Mouse (Mus musculus) cerebellum, postnatal 4 days (tissue): ENCODE measurements around the gene Ptpre.
"Not testable (repeated sequence)": the region's sequence is repeated elsewhere in the genome, so short reads cannot be mapped to it uniquely, and the experiment has no call there.

Experiments
- DNase-seq, 2 experiments: peaks; one replicate each; pipeline ENCODE4 v3.0.0; 2022; ENCODE audit warnings: low spot score in 2 of 2, mixed read lengths in 1 of 2

Gene Ptpre

DNA sequence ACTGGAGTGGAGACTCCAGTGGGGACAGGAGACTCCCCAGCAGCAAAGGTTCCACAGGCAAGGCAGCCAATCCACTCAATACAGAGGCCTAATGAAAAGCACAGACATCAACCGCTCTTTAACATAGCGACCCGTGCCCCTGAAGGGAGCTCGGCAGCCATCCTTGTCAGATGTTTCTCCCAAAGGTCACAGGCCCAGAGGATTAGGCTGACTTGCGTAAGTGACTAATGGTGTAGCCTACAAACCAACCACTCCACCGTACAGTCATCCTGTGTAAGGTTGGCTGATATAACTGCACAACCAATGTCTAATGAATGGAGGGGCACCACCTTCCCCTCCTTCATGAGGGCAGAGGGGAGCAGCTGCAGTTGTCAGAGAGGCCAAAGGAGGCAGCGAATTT lies 152.1 kb downstream of the Ptpre start:
- DNase-seq: no peak

DNA sequence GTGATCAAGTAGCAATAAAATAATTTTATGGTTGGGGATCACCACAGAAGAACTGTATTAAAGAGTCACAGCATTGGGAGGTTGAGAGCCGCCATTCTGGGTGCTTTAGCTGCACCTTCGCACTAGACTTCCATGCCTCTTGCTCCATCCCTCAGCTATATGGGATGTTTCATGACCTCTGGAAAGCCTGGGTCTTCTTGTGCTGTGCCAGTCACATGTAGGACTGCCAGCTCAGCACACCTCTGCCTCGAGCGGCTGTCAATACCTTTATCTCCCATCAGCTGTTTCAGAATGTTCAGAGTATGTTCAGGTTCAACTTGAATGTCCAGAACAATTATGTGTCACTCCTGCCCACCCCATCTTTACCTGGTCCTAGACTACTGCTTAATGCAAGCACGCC lies 154.7 kb downstream of the Ptpre start:
- no peak for DNase-seq

DNA sequence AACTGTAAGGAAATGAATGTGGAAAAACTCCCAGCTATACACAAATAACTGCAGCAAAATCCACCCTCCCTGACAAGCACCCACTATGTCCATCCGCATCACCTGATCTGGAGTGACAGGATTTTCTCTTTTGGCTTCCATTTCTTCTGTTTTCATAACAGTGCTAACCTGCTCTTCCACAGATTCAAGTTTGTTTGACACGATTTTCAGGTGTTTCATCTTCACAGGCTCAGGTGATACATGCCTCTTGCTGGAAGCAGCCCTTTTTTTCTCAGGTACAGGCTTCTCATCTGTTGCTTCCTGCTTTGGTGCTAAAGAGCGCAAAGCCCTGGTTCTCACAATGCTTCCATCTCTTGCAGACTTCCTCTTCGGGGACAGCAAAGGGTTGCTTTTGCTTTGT lies 156.8 kb downstream of the Ptpre start:
- no peak for DNase-seq

DNA sequence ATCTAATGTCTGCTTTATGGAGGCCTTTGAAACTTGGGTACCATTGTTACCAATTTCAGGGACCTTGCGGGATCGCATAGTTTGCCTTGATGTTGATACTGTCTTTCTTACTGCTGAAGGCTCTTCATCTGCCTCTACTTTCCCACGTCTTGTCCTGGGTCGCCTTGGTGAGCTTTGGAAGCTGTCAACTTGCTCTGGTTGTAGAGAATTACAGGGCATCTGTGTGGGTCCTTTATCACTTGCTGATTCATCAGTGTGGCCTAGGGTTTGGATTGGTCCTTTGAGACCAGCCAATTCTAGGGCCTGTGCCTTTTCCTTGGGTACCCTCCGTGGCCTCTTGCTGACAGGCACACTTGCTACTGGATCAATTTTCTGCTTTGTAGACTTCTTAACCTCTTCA lies 157.5 kb downstream of the Ptpre start:
- no peak for DNase-seq

DNA sequence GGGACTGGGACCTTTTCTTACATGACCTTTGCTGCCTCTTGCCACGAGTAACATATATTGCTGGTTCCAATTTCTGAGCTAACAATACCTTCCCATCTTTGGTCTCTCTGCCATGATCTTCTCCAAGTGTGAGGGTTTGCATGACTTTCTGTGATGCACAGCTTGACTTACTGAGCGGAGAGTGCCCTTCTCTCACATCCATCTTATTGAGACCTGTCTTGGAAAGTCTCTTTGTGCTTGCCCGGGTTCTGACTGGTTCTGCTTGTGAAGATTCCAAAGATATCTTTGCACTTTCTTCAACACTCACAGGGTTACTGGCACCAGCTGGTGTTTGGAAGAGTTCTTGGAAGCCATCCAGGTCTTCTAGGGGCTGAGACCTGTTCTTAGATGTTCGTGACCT lies 158.8 kb downstream of the Ptpre start:
- DNase-seq: no peak

DNA sequence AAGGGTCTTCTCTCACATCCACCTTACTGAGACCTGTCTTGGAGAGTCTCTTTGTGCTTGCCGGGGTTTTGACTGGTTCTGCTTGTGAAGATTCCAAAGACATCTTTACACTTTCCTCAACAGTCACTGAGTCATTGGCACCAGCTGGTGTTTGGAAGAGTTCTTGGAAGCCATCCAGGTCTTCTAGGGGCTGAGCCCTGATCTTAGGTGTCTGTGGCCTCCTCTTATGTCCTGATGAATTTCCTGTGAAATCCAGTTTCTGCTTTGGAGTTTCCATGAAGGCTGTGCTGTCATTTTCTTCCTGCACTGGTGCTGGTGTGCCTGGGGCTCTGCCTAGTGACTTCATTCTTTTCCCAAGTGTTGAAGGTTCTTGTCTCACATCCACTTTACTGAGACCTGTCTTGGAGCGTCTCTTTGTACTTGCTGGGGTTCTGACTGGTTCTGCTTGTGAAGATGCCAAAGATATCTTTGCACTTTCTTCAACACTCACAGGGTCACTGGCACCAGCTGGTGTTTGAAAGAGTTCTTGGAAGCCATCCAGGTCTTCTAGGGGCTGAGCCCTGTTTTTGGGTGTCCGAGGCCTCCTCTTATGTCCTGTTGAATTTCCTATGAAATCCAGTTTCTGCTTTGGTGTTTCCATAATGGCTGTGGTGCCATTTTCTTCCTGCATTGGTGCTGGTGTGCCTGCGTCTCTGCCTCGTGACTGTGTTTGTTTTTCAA lies 159.9 kb downstream of the Ptpre start:
- not testable (repeated sequence) for DNase-seq

DNA sequence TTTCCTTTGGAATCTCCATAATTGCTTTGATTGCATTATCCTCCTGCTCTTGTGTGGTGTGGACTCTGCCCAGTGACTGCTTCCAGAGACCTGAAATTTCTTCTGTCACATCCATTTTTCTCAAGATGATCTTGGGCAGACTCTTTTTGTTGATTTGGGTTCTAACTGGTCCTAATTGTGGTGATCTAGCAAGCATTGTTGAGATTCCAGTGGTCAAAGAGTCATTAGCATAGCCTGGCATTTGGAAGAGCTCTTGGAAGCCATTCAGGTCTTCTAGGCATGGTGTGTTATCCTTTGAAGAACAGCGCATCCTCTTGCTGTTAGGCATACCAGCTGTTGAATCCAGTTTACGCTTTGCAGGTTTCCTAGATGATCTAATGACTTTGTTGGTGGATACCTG lies 161.1 kb downstream of the Ptpre start:
- no peak for DNase-seq

DNA sequence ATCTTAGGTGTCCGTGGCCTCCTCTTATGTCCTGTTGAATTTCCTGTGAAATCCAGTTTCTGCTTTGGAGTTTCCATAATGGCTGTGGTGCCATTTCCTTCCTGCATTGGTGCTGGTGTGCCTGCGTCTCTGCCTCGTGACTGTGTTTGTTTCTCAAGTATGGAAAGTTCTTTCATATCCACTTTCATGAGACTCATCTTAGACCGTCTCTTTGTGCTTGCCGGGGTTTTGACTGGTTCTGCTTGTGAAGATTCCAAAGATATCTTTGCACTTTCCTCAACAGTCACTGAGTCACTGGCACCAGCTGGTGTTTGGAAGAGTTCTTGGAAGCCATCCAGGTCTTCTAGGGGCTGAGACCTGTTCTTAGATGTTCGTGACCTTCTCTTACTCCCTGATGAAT lies 162.1 kb downstream of the Ptpre start:
- not testable (repeated sequence) for DNase-seq

DNA sequence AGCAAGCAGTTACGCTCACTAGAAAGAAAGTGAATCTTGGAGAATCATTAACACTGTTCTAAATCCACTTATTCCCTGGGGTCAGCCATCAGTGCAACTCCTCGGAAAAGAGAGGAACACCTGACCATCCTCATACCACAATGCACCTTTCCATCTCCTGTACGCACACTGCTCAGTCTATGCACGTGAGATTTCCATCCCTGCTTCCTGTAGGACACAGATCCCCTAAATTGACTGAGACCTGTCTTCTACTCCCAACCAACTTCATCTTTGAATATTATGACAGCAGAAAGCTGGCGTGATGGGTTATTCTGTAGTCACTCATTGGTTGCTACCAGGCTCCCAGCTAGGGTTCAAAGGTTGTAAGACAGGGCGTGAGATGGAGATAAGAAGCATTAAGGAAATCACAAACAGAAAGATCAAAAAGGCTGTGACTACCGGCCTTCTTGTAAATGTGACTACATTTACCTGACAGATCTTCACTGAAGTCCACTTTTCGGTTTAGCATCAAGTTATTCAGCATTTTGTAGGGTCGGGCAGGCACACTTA lies 166.4 kb downstream of the Ptpre start:
- DNase-seq: no peak

DNA sequence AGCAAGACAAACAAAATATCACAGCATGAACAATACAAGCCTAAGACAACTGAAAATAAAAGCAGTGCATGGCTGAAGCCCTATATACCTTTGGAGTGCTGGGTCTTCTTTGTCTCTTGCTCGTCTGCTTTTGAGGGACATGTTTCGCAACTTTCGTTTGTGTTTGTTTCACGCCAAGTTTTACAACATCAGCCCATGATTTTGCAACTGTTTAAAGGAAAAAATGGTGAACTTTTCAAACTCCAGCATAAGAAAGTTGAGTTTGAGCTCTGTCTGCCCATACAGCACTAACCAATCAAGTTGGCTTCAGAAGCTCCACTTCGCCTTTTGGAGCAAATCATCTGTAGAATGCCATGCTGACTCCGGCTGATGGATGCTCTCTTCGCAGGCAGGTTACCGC lies 167.0 kb downstream of the Ptpre start:
- DNase-seq: no peak

DNA sequence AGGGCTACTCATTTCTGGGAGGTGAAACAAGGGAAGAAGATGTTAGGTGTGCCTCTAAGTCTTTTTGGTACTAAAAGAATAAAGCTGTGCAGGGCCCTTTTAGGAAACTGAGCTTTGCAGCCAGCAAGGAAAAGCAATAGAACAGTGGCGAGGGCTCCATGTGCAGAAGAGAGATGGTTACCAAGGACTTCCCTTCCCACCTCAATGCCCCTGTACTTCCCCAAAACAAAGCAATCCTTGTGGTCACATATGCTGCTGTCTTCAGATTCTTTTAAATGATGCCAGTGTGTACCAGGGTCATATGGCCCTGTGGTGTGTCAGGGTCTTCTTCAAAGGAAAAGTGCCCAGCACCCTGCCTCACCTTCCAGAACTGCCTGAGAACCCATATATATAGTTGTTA lies 167.8 kb downstream of the Ptpre start:
- DNase-seq: no peak

DNA sequence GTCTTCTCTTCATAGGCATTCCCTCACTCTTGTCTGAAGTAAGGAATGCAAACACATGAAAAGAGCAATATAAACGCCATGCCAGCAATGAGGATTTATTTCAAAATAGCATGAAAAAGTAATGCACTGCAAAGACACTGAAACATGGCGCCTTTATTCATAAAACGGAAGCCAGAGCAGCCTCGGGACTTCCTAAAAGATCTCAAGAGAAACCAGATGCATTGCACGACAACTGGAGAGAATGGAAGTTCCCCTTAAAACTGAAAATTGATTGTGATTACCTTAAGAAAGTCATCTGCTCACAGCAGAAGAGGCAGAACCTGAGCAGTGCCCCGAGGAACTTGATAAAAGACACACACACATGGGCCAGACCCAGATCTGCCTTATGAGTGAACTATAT lies 168.5 kb downstream of the Ptpre start:
- DNase-seq: no peak

DNA sequence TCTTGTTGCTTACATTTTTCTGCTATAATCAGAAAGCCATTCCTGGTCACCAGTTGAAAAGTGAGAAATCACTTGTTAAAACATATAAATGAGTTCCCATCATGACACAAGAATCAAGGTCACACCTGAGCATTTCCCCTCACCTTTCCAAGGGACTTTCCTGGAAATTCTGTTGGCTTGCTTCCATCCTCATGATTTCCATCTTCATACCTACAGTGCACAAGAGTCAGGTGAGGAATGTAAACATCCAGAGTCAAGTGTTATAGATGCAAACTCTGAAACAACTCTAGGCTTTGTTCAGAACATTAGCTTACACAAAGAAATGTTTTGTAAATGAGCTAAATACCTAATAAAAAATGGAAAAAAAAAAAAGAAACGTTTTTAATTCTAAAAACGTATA lies 173.4 kb downstream of the Ptpre start:
- DNase-seq: no peak

DNA sequence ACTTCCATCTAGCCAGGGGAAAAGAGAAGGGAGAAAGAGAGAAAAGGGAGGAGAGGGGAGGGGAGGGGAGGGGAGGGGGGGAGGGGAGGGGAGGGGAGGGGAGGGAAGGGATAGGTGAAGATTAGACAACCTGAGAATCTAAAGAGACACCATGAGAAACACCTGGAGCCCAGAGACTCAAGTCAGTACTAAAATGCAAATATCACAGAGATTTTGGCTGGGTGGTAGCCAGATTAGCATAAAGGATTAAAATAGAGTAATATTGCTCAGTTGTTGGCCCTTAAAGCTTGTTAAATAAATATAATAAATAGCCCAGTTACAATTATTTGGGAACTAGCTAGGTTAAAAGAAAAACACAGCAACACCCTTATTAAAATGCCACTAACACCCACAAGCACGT lies 175.3 kb downstream of the Ptpre start:
- DNase-seq: no peak

DNA sequence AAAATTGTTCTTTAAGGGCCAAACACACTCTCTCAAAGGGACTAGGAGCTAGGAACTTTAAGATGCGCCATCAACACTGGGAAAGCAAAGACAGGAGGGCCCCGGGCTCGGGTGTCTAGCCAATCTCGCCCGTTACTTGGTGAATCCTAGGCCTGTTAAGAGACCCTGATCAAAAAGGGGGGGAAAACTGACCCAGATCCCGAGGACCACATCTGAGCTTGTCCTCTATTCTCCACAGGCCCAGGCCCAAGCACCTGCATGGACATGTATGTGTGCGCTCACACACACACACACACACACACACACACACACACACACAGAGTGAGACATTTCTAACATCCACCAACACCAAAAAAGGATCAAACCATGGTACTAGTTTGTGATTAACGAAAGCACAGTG lies 176.0 kb downstream of the Ptpre start:
- no peak for DNase-seq

DNA sequence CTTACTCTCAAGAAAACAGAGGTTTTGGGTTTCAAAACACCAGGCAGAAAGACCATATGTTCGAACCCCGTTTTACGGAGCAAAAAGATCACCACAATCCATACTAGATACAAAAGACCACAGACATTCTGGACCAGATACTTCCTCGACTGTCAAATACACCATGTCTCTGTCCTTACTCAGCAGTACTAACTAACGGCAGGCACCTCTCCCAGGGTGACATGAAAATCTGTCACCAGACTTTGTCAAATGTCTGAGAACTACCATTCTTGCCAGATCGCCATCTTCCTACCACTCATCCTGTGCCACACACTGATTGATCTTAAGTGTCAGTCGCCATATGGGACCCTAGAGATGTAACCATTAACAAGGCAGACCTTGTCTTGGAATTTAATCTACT lies 177.9 kb downstream of the Ptpre start:
- no peak for DNase-seq

DNA sequence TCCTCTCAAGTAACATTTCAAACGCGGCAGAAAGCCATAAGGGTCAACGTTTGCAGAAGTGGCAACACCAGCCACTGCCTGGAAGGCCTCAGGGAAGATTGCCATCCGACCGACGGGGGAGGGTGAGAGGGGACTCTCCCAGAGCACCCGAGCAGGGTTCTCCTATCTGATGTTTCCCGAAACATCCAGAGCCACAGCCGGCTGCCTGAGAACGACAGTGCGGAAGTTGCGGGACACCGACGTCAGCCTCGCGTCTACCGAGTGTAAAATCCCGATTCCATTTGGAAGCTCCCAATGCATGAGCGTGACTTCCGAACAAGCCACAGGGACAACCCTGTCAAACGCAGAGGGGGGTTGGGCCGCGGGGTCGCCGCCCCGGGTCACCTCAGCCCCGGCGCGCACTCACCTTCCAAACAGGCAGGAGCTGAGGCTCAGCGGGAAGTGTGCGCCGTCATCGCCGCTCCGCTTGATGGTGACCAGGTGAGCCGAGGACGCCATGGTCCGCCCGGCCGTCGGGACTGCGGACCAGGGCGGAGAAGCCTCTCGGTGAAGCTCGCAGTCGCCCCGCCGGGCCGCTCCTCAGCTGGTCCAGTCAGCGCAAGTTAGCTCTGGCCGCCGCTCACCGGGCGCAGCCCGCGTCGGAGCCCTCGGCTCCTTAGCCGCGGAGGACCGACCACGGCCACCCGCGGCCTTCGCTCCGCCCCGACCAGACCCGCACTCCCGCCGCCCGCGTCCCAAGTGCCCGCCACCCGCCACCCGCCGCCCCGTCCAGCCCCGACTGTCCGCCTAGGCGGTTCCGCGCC lies 178.6 kb downstream of the Ptpre start, which contains the start of gene Mki67:
Gene Mki67, minus strand, starts transcription at position 720 of the 803 bp plus-strand sequence.
- DNase-seq: peak in 1 of 2 experiments; percentile 24

DNA sequence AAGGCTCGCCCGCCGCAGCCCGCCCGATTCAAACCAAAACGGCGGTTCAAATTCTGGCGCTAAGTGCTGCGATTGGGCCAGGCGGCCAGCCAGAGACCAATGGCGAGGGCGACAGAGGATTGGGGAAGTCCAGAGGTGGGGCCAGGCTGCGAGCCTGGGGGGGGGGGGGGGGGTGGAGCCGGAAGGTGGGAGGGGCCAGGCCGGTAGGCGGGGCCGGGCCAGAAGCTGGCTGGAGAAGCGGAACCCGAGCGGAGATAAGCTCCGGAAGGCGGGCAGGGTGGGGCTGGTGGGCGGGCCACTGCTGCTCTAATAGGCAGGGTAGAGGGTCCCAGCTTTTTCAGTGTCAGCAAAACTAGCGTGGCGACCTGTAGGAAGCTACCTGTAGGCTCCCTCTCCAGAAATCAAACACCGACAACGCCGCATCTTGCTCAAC lies 179.2 kb downstream of the Ptpre start:
- DNase-seq: peak; percentile 72 to 88

DNA sequence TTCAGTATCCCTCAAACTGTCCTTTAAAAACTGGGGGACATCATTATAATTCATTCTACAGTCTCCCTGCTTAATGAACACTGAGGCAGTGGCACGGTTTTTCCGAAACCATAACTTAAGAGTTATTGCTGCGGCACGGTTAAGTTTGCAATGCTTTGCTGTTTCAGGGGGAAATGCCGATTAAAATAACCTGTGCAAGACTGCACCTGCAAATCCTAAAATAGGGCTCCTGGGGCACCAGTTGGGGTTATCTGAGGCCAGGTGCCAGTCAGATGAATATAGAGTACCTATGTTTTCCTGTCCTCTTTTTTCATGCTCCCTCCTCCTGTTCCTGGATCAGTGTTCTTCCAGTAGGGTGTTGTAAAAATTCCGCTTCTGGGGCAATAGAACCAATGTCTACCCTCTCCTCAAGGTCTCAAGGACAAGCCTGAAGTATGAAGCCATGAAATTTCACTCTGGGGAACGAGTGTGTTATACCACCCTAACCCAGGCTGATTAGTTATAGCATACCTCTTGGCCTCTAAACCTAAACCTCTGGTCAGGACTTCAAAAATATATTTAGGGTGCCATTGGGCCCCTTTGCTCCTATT lies 179.8 kb downstream of the Ptpre start:
- no peak for DNase-seq

DNA sequence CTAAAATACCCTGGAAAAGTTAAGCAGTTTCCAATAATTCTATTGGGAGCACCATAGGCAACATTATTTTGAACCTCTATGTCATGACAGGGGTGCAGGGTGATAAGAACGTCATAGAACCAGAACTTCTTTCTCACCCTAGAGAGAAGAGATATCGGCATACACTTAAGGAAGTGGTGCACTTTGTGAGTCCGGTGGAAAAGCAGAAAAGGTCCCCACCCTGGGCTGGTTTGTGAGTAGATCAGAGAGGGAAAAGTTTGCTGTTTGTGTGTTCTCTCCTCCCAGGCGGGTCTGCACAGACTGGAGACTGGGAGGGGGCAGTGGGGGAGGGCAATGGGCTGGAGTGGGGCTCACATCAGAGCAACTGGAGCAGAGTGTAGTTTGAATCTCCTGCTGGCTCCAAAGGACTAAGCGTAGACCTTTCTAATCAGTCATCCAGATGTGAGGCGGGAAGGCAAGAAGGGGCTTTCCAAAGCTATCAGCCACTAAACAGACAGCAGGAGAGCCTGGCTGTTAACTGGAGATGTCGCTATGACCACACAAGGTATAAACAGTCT lies 184.2 kb downstream of the Ptpre start:
- no peak for DNase-seq

DNA sequence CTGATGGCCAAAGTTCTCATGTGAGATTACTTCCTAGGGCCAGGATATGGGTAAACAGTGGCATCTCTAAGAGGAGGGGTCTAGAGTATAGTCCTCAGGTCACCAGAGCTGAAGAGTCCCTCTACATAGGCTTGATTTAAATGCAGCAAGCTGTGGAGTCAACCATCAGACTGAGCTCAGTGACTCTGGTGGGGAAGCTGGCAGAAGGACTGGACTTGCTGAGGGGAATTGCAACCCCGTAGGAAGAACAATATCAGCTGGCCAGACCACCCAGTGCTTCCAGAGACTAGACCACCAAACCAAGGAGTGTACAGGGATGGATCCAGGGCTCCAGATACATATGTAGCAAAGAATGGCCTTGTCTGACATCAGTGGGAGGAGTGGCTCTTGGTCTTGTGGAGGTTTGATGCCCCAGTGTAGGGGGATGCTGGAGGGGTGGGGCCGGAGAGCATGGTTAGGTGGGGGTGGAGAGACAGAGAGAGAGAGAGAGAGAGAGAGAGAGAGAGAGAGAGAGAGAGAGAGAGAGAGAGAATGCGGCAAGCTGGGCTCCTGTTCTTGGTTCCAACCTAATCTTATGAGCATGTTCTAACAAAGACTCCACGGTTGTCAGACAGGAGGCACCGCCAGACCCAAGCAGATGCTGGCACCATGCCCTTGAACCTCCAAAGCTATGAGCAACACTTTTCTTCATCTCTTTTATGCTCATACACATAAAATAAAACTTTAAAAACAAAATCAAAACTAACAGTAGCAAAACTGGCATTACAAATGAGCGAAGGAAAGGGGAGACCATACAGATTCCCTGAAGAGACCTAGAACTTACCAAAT lies 184.9 kb downstream of the Ptpre start:
- DNase-seq: no peak
